Mouse (Mus musculus) layer of hippocampus, adult 11-12 months (tissue): ENCODE measurements around the gene Olfr651.
A peak's percentile ranks its signal among the peaks of the same experiment; 100 is the strongest.
"Not testable (repeated sequence)": the region's sequence is repeated elsewhere in the genome, so short reads cannot be mapped to it uniquely, and the experiment has no call there.

ENCODE experiments used
- DNase-seq: peaks from one replicate; pipeline ENCODE4 v3.0.0; 2022; ENCODE audit warnings: low spot score

Gene Olfr651

DNA sequence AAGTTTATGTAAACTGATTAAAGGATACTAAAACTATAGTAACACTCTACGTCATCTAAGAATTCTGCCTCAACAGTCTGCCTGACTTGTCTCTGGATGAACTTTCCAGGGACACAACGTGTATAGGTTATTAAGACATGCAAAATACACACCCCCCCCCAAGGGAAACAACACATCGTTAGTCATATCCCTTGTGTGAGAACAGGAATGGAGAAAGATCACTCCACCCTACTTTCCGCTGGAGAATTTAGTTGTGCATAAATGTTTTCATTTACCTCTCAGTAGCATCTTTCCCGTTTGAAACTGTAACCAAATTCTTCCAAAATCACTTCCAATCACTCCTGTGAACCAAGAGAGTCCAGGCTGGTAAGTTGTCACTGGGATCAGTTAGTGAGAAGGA is at the start of gene Olfr651:
Gene Olfr651, plus strand, starts transcription at position 301 of the 400 bp plus-strand sequence.
- DNase-seq, result no peak

DNA sequence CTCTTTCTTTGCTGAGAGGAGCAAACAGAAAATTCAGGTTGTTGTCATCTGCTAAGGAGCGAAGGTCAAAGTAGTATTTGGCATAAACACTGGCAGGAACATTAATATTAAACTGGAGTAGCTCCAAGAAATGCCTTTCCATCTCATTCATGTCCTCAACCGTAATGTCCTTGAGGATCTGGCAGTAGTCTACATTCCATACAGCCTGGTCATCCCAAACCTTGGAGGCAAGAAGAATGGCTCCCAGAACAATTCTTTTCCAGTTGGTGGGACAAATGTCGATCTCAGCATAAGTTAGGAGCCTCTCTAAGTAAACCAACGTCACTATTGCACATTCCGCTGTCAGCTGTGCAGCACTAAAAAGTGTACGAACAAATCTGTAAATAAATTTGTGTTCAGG is 48.7 kb upstream of the Olfr651 start:
- not testable (repeated sequence) for DNase-seq

DNA sequence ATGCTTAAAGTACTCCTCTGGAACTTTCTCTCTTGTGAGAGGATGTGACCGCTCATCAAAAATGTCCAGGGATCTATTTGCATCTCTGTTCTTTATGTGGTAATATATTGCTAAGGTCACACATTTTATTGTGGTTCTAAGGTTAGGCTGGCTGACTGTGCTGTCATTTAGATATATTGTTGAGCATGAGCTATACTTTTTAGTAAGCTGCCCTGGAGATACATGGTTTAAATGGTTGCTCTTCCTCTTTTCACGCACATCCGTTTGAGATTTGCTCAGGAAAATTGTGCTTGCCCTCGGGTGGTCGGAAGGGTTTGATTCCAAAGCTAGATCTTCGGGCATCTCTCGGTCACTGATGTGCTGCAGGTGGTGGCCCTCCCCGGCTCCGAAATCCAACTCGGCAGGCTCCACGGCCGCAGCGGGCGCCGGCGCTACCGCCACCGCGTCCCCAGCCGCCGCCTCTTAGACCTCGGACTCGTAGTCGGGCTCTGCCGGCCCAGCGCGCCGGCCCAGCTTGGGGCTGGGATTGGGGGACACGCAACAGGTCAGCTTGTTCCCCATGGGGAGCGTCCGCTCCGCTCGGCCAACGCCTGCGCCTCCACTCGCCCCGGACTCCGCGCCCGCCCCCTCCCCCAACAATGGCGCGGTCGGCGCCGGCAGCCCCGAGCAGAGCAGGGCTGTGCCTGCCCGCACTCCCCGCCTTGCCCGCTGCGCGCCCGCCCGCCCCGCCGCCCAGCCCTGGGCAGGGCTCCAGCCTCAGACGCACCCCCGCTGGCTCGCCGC is 48.2 kb upstream of the Olfr651 start:
- DNase-seq, result no peak

DNA sequence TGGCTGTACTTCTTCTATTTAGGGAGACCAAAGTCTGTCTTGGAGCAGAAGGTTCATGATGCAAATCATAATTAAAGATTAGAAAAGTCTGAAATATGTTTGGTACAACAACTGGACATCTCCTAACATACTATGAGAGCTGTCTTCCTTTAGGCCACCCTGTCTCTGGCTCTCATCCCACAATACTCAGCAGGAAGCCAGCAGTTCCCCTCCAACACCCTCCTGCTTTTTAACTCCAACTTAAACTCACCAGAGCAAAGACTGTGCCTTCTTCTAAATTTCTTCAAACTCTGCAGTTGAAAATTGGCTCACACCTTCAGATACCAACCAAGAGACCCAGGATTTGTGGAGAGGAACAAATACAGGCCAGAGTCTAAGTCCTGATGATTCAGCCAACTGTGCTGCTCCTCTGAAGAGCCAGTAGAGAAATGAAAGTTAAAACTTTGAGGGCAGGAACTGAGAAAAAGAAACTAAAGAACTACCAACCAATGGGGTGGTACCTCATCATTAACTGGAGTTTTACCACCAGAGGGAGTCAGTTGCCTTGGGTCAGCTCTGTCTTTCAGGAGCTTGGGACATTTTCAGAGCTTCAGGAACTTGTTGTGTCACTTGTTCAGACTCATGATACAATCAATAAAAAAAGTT is 42.4 kb upstream of the Olfr651 start, which contains the start of gene Trim30d:
Gene Trim30d, minus strand, starts transcription at position 429 of the 645 bp plus-strand sequence.
- DNase-seq, result peak; percentile 2

DNA sequence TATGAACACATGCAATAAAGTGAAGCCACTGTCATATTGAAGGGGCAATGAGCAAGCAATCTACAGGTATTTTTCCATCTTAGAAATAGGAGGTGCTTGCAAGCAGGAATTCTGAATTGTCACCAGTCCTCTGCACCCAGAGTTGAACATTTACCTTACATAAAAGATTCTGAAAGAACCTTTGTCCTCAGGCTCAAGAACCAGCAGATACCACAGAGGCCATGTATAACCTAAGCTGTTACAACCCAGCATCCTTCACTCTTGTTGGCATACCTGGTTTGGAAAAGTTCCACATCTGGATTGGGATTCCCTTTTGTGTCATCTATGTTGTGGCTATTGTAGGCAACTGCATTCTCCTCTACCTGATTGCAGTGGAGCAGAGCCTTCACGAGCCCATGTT is 2.8 kb downstream of the Olfr651 start:
- no peak for DNase-seq

DNA sequence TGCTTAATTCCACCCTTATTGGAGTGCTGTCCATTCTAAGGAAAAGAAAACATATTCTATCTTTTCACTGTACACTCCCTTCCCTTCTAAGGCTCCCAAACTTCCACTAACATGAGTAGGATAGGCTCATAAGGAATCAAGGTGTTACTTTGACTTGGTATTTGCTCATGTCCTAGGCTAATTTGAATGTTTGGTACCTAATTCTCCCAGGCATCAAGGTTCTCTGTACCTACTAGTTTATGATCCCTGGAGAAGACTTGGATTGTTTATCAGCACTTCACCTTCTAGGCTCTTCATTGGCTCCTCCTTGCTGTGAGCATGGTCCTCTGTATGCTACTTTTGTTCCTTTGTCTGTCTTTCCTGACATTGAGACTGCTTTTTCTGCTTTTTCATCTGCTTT is 10.7 kb downstream of the Olfr651 start, which contains the start of gene Olfr652:
Gene Olfr652, plus strand, starts transcription at position 301 of the 400 bp plus-strand sequence.
- no peak for DNase-seq

DNA sequence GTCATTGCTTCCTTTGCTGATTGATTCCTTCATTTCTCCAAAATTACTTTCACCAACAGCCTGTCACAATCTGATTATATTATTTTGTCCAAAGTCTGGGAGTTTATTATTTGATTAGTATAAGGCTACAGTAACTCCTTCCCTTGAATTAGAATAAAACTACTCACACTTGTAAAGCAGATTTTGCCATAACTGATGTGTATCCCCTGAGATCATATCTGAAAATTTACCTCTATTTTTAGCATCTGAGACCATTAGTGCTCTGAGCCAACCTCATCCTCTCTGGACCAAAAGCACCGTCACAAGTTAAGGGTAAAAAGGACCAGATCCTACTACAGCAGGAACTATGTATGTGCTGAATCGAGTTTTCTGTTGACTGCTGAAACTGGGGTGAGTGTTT is 27.1 kb downstream of the Olfr651 start, which contains the start of gene Olfr653:
Gene Olfr653, plus strand, starts transcription at position 301 of the 400 bp plus-strand sequence.
- DNase-seq, result no peak

DNA sequence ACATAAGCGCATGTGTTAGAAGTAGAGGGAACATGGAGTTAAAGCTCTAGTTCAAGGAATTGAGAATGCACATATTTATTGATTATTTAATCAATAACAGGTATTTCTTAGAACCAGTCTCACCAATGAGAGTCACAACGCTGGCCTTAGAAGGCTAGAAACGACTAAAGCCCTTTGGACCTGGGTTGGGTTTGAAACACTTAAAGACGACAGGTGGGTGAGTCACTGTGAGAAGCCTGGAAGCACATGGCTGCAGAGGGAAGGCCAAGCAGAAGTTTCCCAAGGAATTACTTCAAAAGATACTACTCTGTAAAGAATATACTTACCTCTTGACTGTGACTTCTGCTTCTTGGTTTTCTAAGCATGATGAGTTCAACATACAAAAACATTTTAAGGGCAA is 30.9 kb downstream of the Olfr651 start:
- no peak for DNase-seq

DNA sequence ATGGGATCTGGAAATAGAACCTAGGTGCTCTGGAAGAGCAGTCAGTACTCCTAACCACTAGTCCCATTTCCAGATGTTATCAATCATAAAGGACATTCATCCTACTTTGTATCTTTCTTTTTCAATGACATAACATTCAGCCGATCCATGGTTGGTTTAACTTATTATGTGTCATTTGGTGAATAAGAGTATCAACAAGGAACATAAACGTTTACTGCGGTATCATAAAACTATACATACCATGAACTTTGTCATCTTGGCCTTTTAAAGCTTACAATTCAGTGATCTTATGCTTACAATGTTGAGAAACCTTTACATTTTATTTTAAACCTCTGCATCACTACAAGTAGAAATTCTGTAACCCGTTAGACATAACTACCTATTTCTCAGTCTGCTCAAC is 31.5 kb downstream of the Olfr651 start:
- DNase-seq, result no peak

DNA sequence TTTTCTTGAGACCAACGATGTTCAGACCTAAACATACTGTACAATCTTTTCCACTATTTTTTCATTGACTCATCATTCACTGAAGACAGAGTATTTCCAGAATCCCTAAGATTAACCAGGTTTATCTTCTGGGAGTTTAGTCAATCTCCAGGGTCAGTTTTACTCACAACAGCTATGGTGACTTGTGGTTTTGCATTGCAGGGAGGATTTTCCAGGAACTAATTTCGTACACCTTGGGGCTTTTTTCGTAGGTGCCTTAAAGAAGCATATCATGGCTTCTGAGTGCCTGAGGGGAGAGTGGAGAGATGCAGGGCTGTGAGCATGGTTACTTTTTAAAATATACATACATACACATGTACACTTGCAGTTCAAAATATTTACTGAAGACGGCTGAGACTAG is 36.8 kb downstream of the Olfr651 start, which contains the start of gene Olfr654:
Gene Olfr654, plus strand, starts transcription at position 301 of the 400 bp plus-strand sequence.
- DNase-seq, result no peak

DNA sequence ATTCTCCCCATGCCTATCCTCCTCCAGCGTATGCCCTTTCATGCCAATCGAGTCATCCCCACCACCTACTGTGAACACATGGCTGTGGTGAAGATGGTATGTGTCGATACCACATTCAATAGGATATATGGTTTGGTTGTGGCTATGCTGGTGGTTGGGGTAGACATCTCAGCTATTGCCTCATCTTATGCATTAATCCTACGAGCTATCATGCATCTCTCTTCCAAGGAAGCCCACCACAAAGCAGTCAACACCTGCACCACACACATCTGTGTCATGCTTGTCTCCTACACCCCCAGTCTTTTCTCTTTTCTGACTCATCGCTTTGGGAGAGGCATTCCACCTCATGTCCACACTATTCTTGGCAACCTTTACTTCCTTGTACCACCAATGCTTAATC is 38.3 kb downstream of the Olfr651 start:
- no peak for DNase-seq

DNA sequence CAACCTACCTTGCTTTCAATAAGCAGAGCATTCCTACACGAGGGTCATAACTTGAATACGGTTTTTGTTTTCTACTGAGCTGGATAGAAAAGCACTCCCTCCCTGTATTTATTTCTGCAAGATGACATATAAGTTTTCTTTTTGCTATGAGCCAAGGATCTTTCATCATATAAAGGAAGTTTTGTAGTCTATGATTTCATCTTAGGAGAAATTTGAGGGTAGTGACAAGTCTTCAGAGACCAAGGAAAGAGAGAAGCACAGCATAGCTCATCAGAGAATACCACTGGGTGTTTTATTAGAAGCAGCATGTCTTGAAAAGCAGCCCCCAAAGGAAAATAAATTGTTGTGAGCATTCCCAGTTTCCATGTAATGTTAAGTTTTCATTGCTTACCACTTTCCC is 51.7 kb downstream of the Olfr651 start, which contains the start of gene Olfr655:
Gene Olfr655, minus strand, starts transcription at position 101 of the 400 bp plus-strand sequence.
- no peak for DNase-seq

DNA sequence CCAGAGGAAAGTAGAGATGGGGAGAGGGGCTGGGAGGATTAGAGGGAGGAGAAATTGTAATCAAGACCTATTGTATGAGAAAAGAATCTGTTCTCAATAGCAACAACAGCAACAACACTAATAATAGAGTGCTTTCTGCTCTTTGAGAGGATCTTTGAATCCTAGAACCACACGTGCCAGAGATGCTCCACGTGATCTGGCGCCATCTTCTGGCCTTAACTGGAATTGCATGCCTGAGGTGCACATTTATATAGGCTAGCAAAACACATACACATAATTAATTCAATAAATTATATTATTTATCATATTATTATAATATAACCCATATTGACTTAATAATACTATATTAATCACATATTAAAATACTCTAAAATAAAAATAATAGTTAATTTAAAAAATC is 53.2 kb downstream of the Olfr651 start:
- DNase-seq, result no peak
